Mouse (Mus musculus): ENCODE results near the gene Ankrd39. TPM values are rescaled to one million over a fixed set of nuclear protein-coding genes. Genes with fewer than 3 reads are reported as not detected.

Ankrd39 gene
- polyA plus RNA-seq, 1 experiment, result 30.8 TPM

GRCm38 (mm10) chr1:36556553-36557456 is 9.6 kb upstream of the Ankrd39 start:
- H3K4me1 ChIP-seq (ENCODE audit: control insufficient read depth, insufficient read depth, low read length), result peaks cover 45% of the 10 kb centered on the region
- H3K4me3 ChIP-seq (replicated peaks; ENCODE audit: insufficient read depth, low read depth, low read length), result peak overlapping the region; percentile 94
- peak; percentile 88 to 95 for DNase-seq
- TF ChIP-seq CTCF (IDR thresholded peaks at IDR 0.05; ENCODE audit: borderline replicate concordance, insufficient read depth, low read depth, low read length) (peak; percentile 72), POLR2A (IDR thresholded peaks at IDR 0.05; ENCODE audit: borderline replicate concordance, insufficient read depth, low read length) (peak; percentile 17; the same call in 1 of the 2 replicates)
- peak overlapping the region; percentile 84 for H3K27ac ChIP-seq (ENCODE audit: insufficient read depth, low read length)
- WGBS, result under 1% methylated on average over 52 of the region's 52 CpGs
- no peaks in the 10 kb centered on the region for H3K27me3 ChIP-seq (ENCODE audit: control insufficient read depth, insufficient read depth, low read length)

GRCm38 (mm10) chr1:36555798-36556395 is 8.7 kb upstream of the Ankrd39 start:
- H3K27me3 ChIP-seq (ENCODE audit: control insufficient read depth, insufficient read depth, low read length), result no peaks in the 10 kb centered on the region
- H3K4me3 ChIP-seq (replicated peaks; ENCODE audit: insufficient read depth, low read depth, low read length), result peak overlapping the region; percentile 94
- TF ChIP-seq POLR2A (IDR thresholded peaks at IDR 0.05; ENCODE audit: borderline replicate concordance, insufficient read depth, low read length) (no peak), CTCF (IDR thresholded peaks at IDR 0.05; ENCODE audit: borderline replicate concordance, insufficient read depth, low read depth, low read length) (no peak)
- H3K4me1 ChIP-seq (ENCODE audit: control insufficient read depth, insufficient read depth, low read length), result peaks cover 50% of the 10 kb centered on the region
- H3K27ac ChIP-seq (ENCODE audit: insufficient read depth, low read length), result peak overlapping the region; percentile 84
- WGBS, result 6% methylated on average over 8 of the region's 8 CpGs
- DNase-seq, result peak; percentile 58 to 68

GRCm38 (mm10) chr1:36554633-36555399 is 7.6 kb upstream of the Ankrd39 start:
- WGBS, result 32% methylated on average over 21 of the region's 21 CpGs
- Histone ChIP-seq H3K27ac (ENCODE audit: insufficient read depth, low read length) (peak overlapping the region; percentile 84), H3K27me3 (ENCODE audit: control insufficient read depth, insufficient read depth, low read length) (no peaks in the 10 kb centered on the region), H3K4me1 (ENCODE audit: control insufficient read depth, insufficient read depth, low read length) (peaks cover 56% of the 10 kb centered on the region), H3K4me3 (replicated peaks; ENCODE audit: insufficient read depth, low read depth, low read length) (peak overlapping the region; percentile 39)
- peak in 1 of 2 experiments; percentile 35 for DNase-seq
- TF ChIP-seq POLR2A (IDR thresholded peaks at IDR 0.05; ENCODE audit: borderline replicate concordance, insufficient read depth, low read length), result no peak
- no peak for TF ChIP-seq CTCF (IDR thresholded peaks at IDR 0.05; ENCODE audit: borderline replicate concordance, insufficient read depth, low read depth, low read length)

- no peaks in the 10 kb centered on the region for H3K27me3 ChIP-seq (ENCODE audit: control insufficient read depth, insufficient read depth, low read length)
- H3K4me3 ChIP-seq (replicated peaks; ENCODE audit: insufficient read depth, low read depth, low read length), result peak overlapping the region; percentile 6
- DNase-seq, result peak; percentile 89
- TF ChIP-seq POLR2A (IDR thresholded peaks at IDR 0.05; ENCODE audit: borderline replicate concordance, insufficient read depth, low read length) (0 out of 2 replicates have a peak, but pooled peaks have one; percentile 9), CTCF (IDR thresholded peaks at IDR 0.05; ENCODE audit: borderline replicate concordance, insufficient read depth, low read depth, low read length) (no peak)
- peak overlapping the region; percentile 74 for H3K27ac ChIP-seq (ENCODE audit: insufficient read depth, low read length)
- WGBS, result 20% methylated on average over 16 of the region's 16 CpGs
- H3K4me1 ChIP-seq (ENCODE audit: control insufficient read depth, insufficient read depth, low read length), result peaks cover 56% of the 10 kb centered on the region
These were observed 5.3 kb upstream of the Ankrd39 start for GRCm38 (mm10) chr1:36552506-36552905.

- Histone ChIP-seq H3K27ac (ENCODE audit: insufficient read depth, low read length) (peak overlapping the region; percentile 74), H3K4me3 (replicated peaks; ENCODE audit: insufficient read depth, low read depth, low read length) (no peak overlapping the region), H3K27me3 (ENCODE audit: control insufficient read depth, insufficient read depth, low read length) (no peaks in the 10 kb centered on the region), H3K4me1 (ENCODE audit: control insufficient read depth, insufficient read depth, low read length) (peaks cover 59% of the 10 kb centered on the region)
- DNase-seq, result no peak
- WGBS, result 56% methylated on average over 17 of the region's 17 CpGs
- no peak for TF ChIP-seq CTCF (IDR thresholded peaks at IDR 0.05; ENCODE audit: borderline replicate concordance, insufficient read depth, low read depth, low read length)
- no peak for TF ChIP-seq POLR2A (IDR thresholded peaks at IDR 0.05; ENCODE audit: borderline replicate concordance, insufficient read depth, low read length)
These were observed 4.7 kb upstream of the Ankrd39 start for GRCm38 (mm10) chr1:36551904-36552303.

DNA sequence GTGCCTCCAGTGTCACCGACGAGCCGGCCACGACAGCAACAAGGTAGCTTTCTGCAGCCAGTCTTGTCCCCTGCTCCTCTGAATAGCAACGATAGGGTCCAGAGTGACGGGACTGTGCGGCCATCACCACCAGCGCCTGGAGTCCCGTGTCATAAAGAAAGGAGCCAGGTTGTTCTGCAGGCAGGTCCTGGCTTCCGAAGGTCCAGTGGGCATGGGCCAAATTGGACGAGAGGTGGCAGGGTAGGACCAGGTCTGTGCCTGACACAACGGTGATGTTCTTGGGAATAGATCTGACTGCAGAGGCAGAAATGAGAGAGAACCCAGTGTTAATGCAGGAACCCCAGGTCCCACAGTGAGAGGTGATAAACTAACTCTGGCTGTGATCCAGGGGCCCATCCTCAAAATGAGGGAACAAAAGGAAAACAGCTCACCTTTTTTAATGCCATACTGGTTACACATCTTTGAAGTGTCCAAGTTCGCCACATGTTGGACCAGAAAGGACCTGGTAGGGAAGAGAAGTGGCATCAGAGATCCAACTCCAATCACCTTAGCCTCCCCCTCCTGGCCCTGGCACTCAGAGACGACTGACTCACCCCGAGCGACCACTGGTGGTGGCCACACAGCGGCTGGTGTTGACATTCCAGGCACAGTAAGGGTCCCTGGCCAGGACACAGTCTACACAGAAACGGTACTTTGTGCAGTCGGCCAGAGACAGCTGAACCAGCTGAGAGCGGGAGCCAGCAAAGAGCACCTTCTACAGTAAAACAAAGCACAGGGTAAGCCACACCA is 3.0 kb upstream of the Ankrd39 start:
- H3K27ac ChIP-seq (ENCODE audit: insufficient read depth, low read length), result no peak overlapping the region
- no peak overlapping the region for H3K4me3 ChIP-seq (replicated peaks; ENCODE audit: insufficient read depth, low read depth, low read length)
- peak; percentile 71 to 76 for DNase-seq
- 34% methylated on average over 20 of the region's 20 CpGs for WGBS
- H3K27me3 ChIP-seq (ENCODE audit: control insufficient read depth, insufficient read depth, low read length), result no peaks in the 10 kb centered on the region
- TF ChIP-seq CTCF (IDR thresholded peaks at IDR 0.05; ENCODE audit: borderline replicate concordance, insufficient read depth, low read depth, low read length), result peak; percentile 77
- TF ChIP-seq POLR2A (IDR thresholded peaks at IDR 0.05; ENCODE audit: borderline replicate concordance, insufficient read depth, low read length), result no peak
- peaks cover 53% of the 10 kb centered on the region for H3K4me1 ChIP-seq (ENCODE audit: control insufficient read depth, insufficient read depth, low read length)

DNA sequence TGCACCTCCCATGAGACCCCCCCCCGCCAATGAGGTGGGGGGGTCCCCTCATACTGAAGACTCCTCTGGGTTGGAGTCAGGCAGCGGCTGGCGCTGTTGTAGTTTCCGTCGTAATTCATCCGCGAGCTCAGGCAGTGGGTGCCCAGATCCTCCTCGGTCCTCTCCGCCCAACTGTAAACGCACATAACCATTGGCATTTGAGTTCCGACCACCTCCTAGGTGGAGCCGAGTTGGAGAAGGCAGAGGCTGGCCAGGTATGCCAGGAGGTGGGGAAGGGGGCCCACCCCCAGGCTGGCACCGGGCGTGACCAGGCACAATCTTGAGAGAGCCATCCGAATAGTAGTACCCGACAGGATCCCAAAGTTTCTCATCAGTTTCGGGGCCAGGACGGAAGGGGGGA is 2.2 kb upstream of the Ankrd39 start:
- Histone ChIP-seq H3K4me1 (ENCODE audit: control insufficient read depth, insufficient read depth, low read length) (peaks cover 45% of the 10 kb centered on the region), H3K27me3 (ENCODE audit: control insufficient read depth, insufficient read depth, low read length) (no peaks in the 10 kb centered on the region), H3K27ac (ENCODE audit: insufficient read depth, low read length) (no peak overlapping the region), H3K4me3 (replicated peaks; ENCODE audit: insufficient read depth, low read depth, low read length) (no peak overlapping the region)
- 62% methylated on average over 18 of the region's 18 CpGs for WGBS
- no peak for DNase-seq
- no peak for TF ChIP-seq CTCF (IDR thresholded peaks at IDR 0.05; ENCODE audit: borderline replicate concordance, insufficient read depth, low read depth, low read length)
- no peak for TF ChIP-seq POLR2A (IDR thresholded peaks at IDR 0.05; ENCODE audit: borderline replicate concordance, insufficient read depth, low read length)

Data from cerebellum, adult 2 months (tissue).